Mouse (Mus musculus) thymus, postnatal 4 days (tissue): ENCODE measurements around the gene Wdr5b.
"Not testable (repeated sequence)": the region's sequence is repeated elsewhere in the genome, so short reads cannot be mapped to it uniquely, and the experiment has no call there.

Experiments
- DNase-seq: peaks from one replicate; pipeline ENCODE4 v3.0.0; 2021

The Wdr5b gene

DNA sequence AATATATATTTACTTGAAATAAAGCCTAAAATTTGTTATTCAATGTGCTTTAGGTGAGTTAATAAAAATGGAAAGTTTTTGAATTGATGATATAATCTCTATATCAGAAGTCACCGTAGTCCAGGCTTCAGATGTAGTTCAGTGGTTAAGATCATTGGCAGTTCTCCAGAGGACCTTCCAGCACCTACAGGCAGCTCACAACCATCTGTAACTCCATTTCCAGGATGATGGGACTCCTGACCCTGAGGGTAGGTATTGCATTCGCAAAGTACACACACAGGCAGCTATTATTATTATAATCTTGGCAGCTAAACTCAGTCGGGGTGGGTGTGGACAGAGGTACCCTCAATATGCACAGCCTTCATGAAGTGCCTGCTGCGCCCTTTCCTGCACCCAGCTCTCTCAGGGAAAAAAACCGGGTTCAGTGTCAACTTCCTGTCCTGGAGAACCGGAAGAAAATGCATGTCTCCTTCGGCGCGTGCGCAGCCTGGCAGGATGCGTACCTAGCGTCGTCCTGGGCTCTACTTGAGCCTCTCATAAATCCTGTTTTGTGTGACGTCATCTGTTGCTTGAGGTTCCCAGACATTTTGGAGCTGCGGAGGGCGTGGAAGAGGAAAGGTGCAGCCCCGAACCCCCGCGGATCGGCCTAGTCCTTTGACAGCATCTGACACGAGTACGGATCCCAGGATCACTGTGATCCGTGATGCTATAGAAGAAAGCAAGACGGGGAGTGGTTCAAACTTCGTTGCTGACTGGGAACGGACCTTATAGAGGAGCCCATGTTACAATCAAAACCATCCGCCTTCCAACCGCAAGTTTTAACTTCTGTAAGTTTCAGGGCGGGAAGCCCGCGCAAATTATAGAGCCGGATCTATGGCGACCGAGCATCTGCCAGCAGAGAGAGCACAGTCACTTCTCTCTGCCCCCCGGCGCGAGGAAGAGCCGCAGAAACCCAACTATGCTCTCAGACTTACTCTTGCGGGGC lies at the start of gene Wdr5b:
Gene Wdr5b (plus strand): TSS at position 551 of the 985 bp plus-strand sequence.
- peak; percentile 88 for DNase-seq

DNA sequence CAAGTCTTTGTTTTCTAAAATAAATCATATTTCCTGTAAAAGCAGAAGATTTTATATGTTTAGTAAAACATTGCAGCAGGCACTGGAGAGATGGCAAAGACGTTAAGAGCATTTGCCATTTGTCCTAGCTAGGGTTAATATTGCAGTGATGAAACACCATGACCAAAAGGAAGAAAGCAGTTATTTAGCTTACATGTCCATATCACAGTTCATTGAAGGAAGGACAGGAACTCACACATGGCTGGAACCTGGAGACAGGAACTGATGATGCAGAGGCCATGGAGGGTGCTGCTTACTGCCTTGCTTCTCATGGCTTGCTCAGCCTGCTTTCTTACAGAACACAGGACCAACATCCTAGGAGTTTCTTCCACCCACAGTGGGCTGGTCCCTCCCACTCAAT lies 48.6 kb upstream of the Wdr5b start:
- DNase-seq = no peak

DNA sequence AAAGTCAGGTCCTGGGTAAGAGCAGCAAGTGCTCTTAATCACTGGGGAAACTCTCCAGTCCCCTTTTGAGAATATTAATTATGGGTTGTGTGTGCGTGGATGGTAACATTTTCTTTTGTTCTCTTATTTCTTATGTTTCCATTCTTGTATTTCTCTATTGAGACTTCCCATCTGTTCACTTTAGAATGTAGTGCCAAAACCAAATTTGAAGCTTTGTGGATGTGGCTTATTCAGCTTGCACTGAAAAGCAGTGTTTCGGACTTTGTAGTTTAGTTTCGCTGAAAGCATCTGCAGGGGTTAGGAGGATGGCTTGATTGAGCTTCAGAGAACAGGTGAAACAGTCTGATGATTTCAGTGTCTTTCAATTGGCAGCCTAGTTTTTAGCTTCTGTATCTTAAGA lies 47.7 kb upstream of the Wdr5b start:
- DNase-seq = no peak

DNA sequence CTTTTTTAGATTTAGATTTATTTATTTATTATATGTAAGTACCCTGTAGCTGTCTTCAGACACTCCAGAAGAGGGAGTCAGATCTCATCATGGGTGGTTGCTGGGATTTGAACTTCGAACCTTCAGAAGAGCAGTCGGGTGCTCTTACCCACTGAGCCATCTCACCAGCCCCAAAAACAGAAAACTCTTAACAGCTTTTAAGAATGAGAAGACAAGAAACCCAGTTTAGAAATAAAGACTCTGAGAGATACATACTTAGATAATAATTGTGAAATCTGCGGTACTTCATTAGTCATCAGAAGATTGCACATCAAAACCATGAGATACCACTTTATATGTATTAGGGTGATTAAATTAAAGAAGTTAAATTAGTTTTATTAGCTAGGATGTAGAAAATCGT lies 42.1 kb upstream of the Wdr5b start:
- not testable (repeated sequence) for DNase-seq

DNA sequence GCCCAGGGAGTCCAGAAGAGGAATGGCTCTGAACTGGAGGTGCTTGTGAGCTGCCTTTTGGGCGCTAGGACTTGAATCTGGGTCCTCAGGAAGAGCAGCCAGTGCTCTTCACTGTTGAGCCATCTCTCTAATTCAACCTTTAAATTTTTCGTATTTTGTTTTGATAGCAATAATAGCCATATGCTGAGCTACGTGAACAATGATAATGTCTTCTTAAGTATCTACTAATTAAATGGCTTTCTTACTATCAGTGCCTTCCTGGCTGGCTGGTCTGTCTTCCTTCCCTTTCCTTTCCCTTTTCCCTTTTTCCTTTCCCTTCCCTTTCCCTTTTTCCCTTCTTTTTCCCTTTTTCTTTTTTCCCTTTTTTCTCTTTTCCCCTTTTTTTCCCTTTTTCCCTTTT lies 32.6 kb upstream of the Wdr5b start:
- DNase-seq = no peak

DNA sequence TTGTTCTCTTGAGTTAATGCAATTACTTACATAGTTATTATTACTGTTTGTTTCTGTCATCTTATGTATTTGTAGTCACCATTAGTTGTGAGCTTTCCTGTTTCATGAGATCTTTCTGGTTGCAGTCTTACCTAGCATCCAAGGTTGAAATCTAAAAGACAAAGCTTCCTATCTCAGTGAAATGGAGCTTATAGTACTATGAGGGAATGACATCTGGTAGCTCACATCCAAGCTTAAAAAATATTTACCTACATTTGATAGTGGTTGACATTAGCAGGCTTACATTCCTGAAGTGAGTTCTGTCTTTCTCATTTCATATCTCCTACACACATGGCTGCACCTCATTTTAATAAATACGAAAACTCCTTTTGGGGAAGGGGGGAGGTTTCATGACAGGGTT lies 24.7 kb upstream of the Wdr5b start:
- DNase-seq = no peak

DNA sequence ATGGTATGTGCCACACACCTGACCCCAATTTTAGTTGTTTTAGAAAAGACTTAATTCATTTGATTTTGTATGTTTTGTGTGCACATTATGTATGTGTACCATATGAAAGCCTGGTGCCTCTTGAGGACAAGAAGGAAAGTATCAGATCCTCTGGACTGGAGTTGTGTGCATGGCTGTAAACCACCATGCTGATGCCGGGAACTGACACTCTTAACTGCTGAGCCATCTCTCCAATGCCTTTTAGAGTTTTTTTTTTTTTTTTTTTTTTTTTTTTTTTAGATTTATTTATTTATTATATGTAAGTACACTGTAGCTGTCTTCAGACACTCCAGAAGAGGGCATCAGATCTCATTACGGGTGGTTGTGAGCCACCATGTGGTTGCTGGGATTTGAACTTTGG lies 12.9 kb upstream of the Wdr5b start:
- DNase-seq = not testable (repeated sequence)

DNA sequence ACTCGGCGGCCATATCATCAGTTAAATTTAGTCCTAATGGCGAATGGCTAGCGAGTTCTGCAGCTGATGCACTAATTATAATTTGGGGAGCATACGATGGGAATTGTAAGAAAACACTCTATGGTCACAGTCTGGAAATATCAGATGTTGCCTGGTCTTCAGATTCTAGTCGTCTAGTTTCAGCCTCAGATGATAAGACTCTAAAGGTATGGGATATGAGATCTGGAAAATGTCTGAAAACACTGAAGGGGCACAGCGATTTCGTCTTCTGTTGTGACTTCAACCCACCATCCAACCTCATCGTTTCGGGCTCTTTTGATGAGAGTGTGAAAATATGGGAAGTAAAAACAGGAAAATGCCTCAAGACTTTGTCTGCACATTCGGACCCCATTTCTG lies 633 bp downstream of the Wdr5b start:
- no peak for DNase-seq

DNA sequence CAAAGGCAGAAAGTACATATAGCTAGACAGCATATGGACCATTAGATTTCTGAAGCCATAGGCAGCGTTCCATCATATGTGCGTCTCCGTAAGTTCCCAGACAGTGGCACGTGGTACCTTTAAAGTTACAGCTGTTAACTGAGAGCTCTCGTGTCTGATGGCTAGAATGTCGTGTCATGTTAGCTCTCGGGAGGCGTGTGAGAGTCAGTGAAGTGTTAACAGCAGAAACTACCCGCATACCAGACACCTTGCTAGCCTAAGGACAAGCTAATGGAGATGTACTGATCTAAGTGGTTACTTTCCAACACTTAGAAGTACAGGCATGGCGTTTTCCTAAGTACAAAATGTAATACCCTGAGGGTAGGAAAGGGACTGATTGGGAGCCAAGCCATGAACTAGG lies 2.1 kb downstream of the Wdr5b start:
- no peak for DNase-seq

DNA sequence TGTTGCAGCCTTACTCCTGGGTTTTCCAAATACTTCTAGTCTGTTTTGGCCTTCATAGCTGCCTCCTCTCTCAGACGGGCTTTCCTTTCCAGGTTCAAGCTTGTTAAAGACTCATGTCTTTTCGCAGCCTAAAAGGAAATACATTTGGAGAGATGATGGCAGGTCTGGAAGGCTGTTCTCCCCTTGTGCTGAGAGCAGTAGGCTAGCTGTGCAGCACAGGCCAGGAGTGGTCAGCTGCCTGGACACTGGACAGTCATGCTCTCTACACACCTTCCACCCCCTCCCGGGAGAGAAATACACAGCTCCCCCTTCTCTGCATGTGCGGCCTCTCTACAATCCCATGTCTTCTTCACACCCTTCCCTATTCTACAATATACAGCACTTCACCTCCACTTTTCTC lies 3.0 kb downstream of the Wdr5b start:
- no peak for DNase-seq

DNA sequence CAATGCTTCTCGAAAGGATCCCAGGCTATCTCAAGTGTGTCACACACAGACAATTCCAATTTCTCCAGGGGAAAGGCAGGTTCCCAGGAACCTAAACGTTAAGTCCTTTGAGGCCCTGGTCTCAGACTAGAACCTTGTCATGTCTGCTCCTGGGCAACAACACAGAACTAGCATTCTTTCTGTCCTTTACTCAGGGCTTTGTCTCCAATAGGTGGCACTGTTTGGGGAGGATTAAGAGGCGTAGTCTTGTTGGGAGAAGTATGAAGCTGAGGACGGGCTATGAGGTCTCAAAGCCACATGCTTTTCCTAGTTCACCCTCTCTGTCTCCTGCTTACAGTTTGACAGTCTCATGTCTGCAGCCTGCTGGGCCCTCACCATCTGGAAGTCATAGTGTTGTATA lies 6.5 kb downstream of the Wdr5b start:
- no peak for DNase-seq

DNA sequence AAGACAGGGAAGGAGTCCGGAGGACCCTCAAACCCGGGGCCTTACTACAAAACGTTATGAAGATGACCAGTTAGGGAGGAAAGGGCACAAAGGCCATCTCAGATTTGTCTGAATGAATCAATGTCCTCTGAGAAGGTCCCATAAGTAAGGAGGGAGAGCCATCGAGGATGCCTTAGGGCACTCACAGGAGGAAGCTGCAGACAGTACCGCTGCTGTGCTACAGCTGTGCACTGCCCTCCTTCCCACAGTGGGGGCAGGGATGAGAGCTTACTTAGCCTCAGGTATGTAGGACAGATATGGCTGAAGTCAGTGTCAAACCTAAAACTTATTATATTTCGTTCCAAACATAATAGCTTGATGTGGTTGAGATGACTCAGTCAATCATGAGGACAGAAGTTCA lies 10.5 kb downstream of the Wdr5b start:
- no peak for DNase-seq

DNA sequence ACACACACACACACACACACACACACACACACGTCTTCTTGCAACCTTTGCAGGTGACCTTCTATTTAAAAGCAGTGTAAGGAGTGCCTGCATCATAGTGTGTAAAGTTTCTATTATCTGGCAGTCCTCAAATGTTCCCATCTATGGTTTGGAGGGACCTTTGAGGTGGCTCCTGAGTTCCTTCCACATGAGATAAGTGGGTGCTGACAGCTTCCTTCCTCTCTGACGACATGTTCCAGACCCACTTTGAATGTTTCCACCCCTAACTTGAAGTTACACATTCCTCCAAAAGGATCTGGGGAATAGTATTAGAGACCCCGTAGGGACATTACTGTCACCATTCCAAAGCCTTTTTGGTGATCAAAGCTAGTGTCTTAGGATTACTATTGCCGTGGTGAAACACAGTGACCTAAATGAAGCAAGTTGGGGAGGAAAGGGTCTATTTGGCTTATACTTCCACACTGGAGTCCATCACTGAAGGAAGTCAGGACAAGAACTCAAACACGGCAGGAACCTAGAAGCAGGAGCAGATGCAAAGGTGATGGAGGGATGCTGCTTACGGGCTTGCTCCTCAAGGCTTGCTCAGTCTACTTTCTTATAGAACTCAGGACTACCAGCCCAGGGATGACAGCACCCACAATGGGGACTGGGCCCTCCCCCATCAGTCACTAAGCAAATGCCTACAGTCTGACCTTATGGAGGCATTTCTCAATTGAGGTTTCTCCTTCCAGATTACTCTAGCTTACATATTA lies 12.7 kb downstream of the Wdr5b start:
- no peak for DNase-seq

DNA sequence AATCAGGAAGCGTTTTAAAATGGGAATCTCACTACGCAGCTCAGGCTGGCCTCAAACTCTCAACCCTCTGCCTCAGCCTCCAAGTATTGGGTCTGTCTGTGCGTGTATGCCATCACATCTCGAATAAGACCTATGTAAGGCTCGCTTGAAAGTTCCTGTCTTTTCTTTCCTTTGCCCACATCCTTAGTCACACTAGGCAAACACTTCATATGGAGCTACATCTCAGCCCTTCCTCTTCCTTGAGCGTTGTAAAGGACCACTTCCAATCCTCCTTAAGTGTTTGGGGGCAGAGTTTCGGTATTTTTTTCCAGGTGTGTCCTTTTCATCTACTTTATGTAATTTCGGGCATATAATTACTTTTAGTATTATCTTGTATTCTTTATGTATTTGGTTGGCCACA lies 13.9 kb downstream of the Wdr5b start:
- DNase-seq = no peak

DNA sequence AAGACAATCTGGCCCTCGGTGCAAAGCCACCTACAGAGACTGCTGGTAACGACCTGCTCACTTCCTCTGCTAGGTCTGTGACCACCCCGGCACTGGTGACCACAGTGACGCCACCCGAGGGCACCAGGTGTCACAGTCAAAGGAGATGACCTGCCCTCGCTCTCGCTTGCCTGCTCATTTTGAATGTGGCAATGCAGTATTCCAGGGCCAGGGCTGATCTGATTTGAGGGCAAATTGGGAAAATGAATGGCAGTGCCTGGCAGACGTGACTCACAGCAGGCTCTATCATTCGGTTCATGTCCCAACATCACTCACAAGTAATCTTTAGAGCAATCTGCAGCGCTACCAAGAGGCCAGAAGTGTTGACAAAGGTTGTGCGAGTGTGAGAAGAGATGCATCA lies 15.4 kb downstream of the Wdr5b start:
- no peak for DNase-seq

DNA sequence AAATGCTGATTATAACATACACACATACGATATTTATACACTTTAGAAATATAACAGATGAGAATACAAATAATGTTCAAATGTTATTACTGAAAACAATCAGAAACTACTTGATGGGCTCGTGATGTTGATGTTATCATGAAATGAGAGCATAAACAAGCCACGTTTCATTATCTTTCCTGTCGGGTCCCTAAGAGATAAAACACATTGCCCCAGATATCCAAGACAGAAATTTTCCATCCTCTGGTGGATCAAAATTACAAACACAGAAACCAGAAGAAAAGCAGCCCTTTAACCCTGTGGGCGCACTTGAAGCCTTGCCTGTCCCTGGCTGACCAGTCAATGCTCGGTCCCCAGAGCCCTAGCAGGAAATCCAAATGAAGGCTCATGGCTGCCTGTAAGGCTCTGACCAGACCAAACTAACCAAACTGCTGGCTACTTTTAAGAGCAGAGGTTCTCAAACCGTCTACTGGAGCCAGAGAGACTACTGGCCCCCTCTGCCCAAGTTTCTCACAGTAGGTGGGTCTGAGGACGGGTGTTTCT lies 17.0 kb downstream of the Wdr5b start:
- no peak for DNase-seq

DNA sequence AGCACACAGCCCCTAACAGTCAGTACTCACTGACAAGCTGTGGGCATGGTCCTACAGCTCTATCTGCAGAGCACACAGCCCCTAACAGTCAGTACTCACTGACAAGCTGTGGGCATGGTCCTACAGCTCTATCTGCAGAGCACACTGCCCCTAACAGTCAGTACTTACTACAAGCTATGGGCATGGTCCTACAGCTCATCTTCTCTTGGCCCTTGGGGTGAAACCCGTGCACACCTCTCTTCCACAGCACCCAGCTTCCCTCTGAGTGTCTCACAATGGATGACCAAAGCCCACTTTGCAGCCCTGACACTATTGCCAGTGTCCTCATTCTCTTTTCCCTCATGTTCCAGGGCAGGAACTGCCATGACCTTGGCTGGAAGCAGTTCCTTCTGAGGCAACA lies 21.5 kb downstream of the Wdr5b start:
- DNase-seq = not testable (repeated sequence)

DNA sequence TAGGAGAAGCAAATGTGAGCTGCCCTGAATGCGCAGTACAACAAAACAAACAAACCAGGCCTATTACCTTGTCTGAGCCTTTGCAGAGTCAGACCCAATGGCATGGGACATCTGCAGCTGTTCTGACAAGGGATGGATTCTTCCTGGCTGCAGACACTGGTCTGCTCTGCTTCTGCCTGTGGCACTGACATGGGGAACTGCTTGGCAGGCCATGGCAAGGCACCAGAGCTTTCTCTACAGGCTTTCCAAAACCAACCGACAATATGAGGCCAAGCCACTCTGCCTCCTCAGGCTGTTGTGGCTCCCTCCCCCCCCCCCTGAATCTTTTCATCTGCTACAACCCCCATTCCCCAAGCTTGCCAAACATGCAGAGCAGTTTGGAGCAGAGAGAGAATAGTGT lies 22.3 kb downstream of the Wdr5b start:
- no peak for DNase-seq

DNA sequence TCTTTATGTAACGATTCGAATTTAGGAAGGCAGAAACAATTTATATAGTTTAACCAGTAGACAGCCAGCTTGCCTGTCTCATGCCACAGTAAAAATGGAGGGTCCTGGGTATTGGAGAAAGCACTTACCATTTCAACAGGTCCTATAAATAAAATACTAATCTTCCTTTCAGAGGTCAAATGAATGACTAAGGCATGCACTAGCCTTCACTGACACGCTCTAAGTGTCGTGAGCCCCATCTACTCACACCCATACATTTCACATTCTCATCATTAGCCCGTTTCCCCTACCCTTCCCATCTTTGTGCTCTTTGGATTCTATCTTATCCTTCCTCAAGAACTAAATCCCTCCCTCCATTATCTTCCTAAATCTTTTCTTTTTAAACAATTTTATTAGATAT lies 23.9 kb downstream of the Wdr5b start:
- no peak for DNase-seq

DNA sequence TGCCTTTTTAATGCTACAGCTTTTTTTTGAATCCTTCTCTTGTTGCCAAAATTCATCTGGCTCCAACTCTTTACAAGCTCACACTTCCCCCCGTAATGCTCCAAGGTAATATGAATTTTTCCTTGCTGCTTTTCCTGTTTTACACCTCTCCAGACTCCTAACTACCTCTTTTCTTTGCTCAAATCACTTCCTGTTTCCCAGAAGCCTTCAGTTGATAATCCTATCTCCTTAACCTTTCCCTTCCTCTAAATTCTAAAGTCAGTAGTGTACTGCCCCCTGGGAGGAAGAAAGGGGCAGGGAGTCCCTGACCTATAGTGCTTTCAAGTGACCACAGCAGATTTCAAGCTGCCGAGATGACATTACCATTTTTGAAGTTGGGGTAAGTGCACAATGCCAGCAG lies 26.7 kb downstream of the Wdr5b start:
- DNase-seq = no peak

DNA sequence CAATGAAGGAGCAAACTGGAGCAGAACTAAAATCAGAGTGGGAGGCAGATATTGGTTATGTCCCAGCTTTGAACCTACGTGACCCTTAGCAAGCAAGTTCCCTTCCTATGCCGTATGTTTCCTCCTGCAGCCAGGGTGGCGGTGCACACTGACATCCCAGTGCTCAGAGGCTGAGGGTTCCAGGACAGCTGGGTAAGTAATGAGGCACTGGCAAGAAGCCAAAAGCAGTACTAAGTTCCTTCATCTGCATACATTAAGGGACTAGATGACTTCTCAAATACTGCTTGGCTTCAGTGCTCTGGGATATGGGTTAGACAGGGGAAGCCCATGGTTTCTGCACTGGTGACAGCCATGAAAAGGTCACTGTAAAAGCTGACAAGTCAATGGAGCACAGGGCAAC lies 27.4 kb downstream of the Wdr5b start:
- no peak for DNase-seq

DNA sequence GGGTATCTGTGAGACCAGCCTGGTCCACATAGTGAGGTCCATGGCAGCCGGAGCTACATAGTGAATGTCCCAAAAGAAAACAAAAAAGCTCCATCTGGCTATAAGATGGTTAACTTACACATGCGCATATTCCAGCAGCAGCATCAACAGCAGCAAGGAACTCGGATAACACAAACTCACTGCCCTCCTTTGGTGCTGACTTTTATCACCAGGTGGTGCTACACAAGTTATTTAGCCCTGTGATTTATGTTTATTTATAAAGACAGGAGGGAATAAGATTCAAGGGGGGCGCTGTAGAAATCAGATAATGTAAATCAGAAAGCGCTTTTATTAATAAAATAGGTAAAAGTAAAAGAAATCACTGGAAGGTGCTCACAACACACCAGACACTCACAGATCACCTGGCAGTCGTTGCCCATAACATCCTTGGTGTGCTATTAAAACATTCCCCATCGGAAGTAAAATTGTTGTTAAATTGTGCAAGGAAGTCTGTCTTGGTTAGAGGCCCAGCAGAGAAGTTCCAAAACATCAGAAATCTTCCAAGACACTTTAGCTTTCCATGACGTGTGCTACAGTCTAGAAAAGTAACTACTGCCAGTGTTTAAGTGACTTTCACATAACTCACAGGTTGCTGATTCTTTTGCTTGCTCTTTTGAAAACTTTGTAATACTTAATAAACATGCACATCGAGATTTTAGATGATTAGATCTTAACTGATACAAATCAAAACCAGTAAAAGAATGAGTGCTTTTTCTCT lies 29.0 kb downstream of the Wdr5b start:
- no peak for DNase-seq

DNA sequence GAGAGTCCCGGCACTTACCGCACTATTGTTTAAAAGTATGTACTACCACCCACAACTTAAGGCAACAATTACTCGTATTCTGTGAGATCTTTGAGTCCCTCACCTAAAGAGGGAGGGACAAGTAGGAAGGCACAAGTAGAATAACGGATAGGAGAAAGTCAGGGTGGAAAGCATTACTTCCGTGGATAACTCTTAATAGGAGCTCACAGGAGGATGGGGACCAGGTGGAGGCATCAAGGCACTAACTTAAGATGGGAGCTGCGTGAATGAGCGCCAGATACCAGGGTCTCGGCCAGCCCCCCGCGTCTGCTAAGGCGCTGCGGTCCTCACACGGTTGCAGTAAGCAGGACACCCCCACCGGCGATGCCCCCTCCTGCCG lies 30.1 kb downstream of the Wdr5b start:
- no peak for DNase-seq
